Mouse (Mus musculus) right cerebral cortex, postnatal 25 days (tissue): ENCODE measurements around the gene Atp5d.
A peak's percentile ranks its signal among the peaks of the same experiment; 100 is the strongest.

Experiments
- DNase-seq: peaks from one replicate; pipeline ENCODE4 v3.0.0; 2022

Gene Atp5d

GRCm38 (mm10) chr10:80169070-80169469 is 30.6 kb downstream of the Atp5d start:
- DNase-seq = no peak

DNA sequence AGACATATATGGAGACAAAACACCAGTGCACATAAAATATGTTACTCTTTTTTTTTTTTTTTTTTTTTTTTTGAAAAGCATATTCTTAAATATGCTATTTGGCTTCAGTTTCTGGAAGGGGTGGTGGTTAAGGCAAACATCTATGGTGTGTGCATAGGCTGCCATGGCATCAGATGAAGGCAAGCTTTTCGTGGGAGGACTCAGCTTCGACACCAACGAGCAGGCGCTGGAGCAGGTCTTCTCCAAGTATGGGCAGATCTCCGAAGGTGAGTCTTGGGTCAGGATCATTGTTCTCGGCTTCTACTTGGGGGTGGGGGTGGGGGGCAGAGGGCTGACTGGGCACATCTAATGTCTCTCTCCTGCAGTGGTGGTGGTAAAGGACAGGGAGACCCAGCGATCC is 31.2 kb downstream of the Atp5d start:
- no peak for DNase-seq

GRCm38 (mm10) chr10:80170052-80170451 is 31.6 kb downstream of the Atp5d start:
- DNase-seq = no peak

DNA sequence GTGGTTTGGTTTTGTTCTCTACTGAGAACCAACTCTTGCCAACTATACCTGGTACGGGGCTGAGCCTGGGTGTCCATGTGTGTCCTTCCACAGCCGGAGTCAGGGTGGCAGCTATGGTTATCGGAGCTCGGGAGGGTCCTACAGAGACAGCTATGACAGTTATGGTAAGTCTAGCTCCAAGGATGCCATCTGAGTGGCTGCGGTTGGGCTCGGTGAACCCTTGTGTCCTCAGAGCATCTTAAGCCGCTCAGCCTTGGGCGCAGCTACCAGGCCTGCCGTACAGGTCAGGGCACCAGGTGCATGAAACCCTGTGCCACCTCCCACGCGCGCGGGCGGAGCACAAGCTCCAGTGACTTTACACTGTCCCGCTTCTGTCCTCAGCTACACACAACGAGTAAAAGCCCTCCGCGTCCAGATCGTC is 32.2 kb downstream of the Atp5d start:
- no peak for DNase-seq

- DNase-seq = no peak
Observed at GRCm38 (mm10) chr10:80171252-80171651, 32.8 kb downstream of the Atp5d start.

DNA sequence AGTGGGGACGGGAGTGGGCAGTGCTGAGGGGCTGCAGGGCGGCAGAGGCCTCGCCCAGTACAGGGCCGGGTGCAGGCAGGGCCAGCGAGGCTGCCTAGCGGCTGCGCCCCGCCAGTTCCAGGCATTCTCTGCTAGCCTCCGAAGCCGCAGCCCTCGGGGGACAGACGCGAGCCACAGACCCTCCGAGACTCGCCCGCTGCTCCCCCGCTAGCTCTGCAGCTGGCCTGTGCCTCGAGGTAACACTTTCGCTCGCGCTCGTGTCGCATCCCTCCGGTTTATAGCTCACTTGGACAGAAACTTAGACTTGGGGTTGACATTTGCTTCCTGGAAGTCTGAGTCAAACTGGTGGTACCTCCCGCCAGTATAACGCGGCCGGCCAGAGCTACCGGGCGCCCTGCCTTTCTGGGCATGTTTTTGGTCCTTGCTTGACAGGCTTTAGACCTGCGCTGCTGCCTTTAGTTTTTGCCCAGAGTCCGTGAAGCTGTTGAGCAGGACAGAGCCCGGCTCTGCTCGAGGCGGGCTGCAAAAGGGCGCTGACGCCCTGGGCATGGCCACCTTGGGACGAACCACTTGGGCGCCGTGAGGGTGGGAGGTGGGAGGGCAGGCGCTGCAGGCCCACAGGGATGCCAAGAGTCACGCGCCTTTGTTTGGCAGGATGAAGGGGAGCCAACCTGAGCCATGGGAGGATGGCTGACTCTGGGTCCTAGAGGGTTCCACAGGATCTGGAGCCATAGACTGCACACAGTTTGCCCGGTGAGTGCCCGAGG is 33.5 kb downstream of the Atp5d start:
- no peak for DNase-seq

- peak; percentile 91 for DNase-seq
Observed at GRCm38 (mm10) chr10:80172527-80173292, 34.3 kb downstream of the Atp5d start, which contains the start of gene 1600002K03Rik. TSS of gene 1600002K03Rik (plus strand) at chr10:80172944.

DNA sequence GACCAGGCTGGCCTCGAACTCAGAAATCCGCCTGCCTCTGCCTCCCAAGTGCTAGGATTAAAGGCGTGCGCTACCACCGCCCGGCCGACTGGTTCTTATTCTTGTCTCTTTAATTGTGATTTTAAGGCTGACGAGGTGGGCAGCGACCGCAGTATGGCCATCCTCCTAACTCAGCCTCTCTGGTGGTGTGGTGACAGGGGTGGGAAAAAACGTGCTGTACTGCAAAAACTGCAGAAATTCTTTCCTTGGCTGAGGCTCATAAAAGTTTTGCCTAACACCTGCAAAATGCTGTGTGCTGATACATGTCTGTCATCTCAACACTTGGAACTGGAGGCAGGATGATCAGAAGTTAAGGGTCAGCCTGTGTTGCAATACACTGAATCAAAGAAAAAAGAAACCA is 34.9 kb downstream of the Atp5d start:
- no peak for DNase-seq

DNA sequence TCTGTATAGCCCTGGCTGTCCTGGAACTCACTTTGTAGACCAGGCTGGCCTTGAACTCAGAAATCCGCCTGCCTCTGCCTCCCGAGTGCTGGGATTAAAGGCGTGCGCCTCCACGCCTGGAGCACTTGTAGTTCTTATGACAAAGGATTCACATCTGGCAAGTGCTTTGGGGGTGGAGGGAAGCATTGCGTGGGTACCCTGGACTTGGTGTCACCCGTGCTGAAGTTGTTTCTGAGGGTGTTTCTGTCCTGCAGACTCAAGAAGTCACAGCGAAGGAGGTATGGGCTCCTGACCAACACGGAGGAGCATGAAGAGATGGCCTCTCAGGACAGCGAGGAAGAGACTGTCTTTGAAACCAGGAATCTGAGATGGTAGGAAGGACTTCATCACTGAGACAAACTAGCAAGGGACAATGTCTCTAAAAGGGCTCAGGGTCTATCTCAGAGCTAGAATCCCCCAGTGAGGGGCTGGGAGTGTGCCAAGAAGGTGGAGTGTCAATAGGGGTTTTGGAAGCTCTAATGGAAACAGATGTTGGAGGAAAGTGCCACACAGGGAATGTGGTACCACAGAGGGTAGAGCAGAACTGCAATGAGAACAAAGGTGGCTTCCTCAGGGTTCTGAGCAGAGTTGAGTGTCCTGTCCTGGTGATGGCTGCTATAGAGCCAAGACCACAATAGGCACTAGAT is 35.7 kb downstream of the Atp5d start:
- no peak for DNase-seq

DNA sequence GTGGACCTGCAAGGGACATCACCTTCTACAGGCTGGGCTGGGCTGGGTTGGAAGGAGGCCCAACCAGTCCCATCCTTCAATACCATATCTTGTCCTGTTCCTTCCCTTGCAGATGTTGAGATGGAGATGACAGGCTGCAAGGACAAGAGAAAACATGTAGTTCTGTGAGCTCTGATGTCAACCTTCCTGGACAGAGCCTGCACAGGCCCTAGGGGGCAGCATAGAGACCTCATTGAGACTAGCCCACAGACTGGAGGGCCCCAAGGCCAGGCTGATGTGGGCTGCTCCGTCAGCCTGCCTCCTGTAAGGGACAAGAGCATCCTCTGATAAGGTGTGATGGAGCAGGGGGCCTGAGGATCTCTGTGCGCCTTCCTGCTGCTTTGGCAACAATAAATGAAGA is 36.3 kb downstream of the Atp5d start:
- DNase-seq = no peak

DNA sequence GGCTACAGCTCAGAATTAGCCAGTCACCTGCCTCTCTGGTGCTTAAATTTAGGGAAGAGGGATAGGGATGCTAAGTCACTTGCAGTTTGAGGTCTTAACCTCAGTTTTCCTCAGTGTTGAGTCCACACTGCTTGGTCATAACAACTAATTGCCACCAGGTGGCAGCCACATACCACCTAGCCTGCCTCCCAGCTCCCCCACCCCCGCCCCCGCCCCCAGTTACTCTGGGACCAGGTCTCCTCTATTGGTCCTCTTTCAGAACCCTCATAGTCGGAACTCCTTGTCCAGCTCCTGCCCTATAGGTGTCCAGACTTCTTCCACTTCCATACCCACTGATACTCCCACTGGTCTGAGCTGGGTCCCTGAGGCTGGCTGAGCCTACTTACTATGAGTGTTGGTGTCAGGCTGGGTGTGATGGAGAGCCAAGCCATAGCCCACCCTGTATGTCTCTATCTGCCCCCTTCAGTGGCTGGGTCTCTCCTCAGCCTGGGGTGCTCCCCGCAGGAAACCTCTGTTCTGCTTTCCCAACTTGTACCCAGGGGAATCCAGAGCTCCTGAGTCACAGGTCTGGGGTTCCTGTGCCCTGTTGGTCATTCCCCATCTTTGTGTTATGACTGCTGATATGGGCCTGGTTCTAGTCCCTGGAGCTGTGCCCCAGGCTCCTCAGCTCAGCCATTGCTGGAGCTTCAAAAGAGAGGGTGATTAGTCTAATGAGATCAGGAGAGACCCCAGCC is 37.3 kb downstream of the Atp5d start:
- no peak for DNase-seq

DNA sequence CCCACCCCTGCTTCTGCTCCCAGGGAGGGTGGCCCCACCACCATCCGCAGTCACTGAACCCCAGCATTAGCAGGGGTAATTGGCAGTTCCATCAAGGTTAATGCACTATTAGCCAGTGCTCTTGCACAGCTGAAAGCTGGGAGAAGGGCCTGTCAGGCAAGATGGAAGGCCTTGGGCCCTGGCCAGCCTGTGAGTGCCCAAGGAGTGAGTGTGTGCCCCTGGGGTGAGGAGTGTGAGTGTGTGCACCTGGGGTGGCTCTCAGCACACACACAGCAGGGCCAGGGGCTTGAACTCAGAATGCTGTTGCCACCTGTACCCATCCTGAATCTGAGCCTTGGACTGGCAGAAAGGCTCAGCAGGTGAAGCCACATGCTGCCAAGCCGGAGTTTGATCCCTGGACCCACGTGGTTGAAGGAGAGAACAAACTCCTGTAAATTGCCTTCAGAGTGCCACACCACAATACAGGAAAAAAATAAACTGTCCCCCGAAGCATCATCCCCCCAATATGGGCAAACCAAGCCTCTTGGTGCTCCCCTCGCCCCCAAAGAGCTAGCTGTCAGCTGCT is 37.9 kb downstream of the Atp5d start:
- DNase-seq = no peak

DNA sequence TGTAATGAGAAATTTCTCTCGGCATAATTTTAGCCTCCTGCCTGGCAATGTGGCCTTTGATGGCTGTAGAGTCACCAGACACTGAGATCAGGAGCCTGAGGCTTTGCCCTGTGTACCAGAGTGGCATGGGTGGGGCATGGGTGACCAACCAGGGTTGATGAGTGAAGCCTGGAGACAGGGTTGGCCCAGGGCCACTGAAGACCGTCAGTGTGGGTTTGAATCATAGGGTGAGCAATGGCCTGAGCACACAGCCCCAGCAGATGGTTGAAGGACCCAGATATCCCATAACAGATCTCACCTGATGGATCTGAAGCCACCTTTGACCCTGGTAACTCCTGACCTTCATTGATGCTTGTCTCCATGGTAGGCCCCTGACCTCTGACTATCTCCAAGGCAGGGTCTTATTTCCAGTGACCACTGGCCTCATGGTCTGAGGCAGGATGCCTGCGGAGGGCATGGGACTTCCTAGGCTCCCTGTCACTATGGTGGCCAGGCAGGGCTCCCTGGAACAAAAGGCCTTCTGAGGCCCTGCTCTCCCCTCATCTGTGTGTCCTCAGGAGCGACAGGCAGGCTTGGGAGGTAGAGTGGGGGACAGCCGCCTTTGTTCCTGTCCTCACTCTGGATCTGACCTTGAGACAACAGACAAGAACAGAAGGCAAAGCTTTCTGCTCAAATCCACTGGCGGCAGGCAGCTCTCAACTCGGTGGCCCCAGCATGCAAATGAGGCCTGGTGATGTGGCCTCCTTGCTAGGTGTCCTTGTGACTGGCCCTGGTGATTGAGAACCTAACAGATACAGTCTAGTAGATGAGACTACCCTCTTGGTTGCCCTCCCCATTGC is 39.2 kb downstream of the Atp5d start:
- no peak for DNase-seq

GRCm38 (mm10) chr10:80179068-80180051 is 40.9 kb downstream of the Atp5d start, which contains the start of gene Efna2:
TSS of gene Efna2 (plus strand) at chr10:80179482.
- peak; percentile 72 for DNase-seq

DNA sequence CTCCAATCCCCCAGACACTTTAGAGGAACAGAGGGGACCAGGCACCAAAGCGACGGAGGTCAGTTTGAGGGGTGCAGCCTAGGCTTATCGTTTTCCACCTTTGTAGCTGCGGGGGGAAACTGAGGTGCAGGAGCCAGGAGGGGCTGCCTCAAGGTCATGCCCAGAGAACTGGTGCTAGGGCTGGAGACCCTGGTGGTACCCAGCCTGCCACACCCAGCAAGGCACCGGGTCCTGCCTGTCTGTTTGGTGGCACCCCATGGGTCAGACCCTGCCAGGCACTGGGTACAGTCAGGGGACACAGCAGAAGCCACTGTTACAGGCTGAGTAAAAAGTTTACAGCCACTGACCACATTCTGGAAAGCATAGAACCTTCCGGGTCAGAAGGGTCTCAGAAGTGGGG is 41.9 kb downstream of the Atp5d start:
- no peak for DNase-seq

DNA sequence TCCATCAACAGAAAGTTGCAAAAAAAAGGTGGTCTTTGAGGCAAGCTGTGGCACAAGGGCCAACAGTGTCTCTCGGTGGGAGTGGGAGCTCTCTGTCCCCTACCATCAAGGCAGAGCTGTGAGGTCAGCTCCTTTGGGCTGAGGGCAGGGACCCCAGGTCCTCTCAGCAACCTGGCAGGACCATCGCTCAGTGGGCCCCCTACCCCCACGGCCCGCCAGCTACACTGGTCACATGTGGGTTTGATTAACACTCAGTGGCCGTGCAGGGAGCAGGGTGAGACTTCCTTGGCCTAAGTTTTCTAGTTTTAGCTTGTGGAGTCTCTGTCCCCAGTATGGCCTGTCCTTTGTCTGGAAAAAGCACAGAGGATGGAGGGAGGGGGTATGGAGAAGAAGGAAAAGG is 42.4 kb downstream of the Atp5d start:
- DNase-seq = no peak

DNA sequence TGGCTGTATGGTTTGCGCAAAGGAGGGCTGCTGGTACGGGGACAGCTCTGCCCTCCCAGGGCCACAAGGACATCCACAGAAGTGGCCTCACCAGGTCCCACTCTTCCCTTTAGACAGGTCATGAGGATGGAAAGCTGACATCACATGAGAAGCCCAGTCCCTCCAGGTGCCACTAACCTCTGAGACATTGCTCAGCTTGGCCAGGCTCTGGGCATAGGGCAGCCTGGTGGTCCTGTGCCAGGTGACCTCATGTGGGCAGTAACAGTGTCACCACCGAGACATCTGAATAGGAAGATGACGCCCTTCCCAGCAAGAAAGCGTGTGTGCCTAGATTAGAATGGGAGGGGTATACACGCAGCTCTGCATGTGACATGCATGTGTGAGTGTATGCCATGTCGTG is 44.1 kb downstream of the Atp5d start:
- DNase-seq = no peak

DNA sequence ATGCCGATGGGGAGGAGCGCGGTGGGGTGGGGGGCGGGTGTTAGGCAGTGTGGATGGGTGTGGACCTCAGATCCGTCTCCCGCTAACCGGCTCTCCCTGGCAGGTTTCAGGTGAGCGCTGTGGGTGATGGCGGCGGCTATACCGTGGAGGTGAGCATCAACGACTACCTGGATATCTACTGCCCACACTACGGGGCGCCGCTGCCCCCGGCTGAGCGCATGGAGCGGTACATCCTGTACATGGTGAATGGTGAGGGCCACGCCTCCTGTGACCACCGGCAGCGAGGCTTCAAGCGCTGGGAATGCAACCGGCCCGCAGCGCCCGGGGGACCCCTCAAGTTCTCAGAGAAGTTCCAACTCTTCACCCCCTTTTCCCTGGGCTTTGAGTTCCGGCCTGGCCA is 48.2 kb downstream of the Atp5d start:
- DNase-seq = no peak

DNA sequence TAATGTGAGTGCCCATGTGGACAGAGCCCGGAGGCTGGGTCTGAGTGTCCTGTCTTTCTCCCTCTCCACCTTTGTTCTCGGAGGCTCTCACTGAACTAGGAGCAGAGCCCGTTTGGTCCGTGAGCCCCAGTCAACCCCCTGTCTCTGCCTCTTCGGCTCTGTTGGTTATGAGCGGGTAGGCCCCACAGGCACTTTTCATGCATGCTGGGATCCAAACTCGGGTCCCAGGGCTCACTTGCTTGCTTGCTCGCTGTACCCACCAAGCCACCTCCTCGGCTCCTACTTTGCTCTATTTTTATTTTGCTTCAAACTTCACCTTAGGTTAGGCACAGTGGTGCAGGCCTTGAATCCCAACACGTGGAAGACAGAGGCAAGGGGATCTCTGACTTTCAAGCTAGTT is 49.3 kb downstream of the Atp5d start:
- no peak for DNase-seq

DNA sequence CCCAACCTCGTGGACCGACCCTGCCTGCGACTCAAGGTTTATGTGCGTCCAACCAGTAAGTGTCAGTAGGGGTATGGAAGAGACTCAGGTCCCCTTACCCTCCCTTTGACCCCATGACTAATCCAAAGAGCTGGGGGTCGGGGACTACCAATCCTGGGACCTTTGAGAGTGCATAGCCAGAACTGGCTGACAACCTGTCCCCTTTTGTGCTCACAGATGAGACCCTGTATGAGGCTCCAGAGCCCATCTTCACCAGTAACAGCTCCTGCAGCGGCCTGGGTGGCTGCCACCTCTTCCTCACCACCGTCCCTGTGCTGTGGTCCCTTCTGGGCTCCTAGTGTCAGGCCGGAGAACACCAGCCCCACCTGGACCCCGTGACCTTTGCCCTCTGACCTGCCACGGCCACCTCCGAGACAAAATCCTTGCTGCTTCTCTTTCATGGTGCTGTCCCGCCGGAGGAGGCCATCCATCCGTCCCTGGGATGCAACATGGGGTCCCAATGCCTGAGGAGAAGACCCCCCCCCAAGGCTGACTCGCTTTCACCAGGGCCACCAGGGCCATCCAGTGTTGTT is 50.1 kb downstream of the Atp5d start:
- DNase-seq = no peak
